Mouse (Mus musculus): ENCODE results near the gene Slc10a7. TPM values are rescaled to one million over a fixed set of nuclear protein-coding genes. Genes with fewer than 3 reads are reported as not detected.

The Slc10a7 gene
- total RNA-seq, 1 experiment from 2014 or later = 22.0 TPM

- ATAC-seq (ENCODE audit: extremely low read depth, insufficient number of reproducible peaks, low FRiP score, poor library complexity, severe bottlenecking) = no peak
These were observed 245.8 kb downstream of the Slc10a7 start for GRCm38 (mm10) chr8:78754986-78755385.

GRCm38 (mm10) chr8:78759139-78759538 is 250.0 kb downstream of the Slc10a7 start:
- no peak for ATAC-seq (ENCODE audit: extremely low read depth, insufficient number of reproducible peaks, low FRiP score, poor library complexity, severe bottlenecking)

GRCm38 (mm10) chr8:78764976-78765375 is 255.8 kb downstream of the Slc10a7 start:
- no peak for ATAC-seq (ENCODE audit: extremely low read depth, insufficient number of reproducible peaks, low FRiP score, poor library complexity, severe bottlenecking)

GRCm38 (mm10) chr8:78765556-78765955 is 256.4 kb downstream of the Slc10a7 start:
- ATAC-seq (ENCODE audit: extremely low read depth, insufficient number of reproducible peaks, low FRiP score, poor library complexity, severe bottlenecking) = no peak

GRCm38 (mm10) chr8:78770584-78770983 is 261.4 kb downstream of the Slc10a7 start:
- no peak for ATAC-seq (ENCODE audit: extremely low read depth, insufficient number of reproducible peaks, low FRiP score, poor library complexity, severe bottlenecking)

GRCm38 (mm10) chr8:78771256-78771655 is 262.1 kb downstream of the Slc10a7 start:
- no peak for ATAC-seq (ENCODE audit: extremely low read depth, insufficient number of reproducible peaks, low FRiP score, poor library complexity, severe bottlenecking)

- ATAC-seq (ENCODE audit: extremely low read depth, insufficient number of reproducible peaks, low FRiP score, poor library complexity, severe bottlenecking) = no peak
These were observed 267.7 kb downstream of the Slc10a7 start for GRCm38 (mm10) chr8:78776816-78777215.

Other genes starting within 250 kb of the Slc10a7 start
- not detected in 2 replicates for gene Pou4f2, start 72.7 kb upstream of the Slc10a7 start, total RNA-seq (2017)
- gene Rbmxl1, start 448 bp upstream of the Slc10a7 start, total RNA-seq (2017) = 70.0 and 76.0 TPM in 2 replicates